Mouse (Mus musculus): Measurements from ENCODE around the gene Lin28b. TPM values are rescaled to one million over a fixed set of nuclear protein-coding genes. Genes with fewer than 3 reads are reported as not detected.

Lin28b gene
- polyA plus RNA-seq, 1 experiment, result 26.8 TPM

DNA sequence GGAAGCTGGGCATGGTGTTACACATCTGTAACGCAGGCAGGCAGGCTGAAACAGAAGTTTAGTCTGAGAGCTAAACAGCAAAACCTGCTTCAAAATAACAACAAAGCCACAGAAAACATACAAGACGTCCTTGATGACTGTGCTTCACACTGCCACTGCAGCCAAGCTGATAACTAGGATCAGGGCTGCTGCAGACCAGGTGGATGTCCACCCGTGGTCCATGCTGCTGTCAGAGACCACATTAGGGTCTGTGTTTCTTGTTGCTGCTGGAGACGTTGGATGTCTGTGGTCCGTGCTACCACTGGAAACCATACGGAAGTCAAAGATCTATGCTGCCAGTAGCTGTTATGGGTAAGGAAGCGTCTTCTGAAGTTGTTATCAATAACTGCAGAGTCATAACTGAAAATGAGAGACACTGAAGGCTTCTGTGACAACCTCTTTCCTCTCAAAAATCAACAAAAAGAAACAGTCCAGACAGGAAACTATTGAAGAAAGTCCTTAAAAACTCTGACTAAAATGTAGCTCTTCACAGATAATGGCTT, 86.4 kb downstream of the Lin28b start:
- no peaks in the 10 kb centered on the region for H3K9me3 ChIP-seq (replicated peaks; ENCODE audit: control insufficient read depth, insufficient read depth, low read length, poor library complexity, severe bottlenecking)
- H3K4me3 ChIP-seq (ENCODE audit: low read depth, low read length), result no peak overlapping the region
- no peak overlapping the region for H3K9ac ChIP-seq (ENCODE audit: low read depth, poor library complexity, severe bottlenecking)
- H3K36me3 ChIP-seq (ENCODE audit: control insufficient read depth, insufficient read depth, low read length, poor library complexity, severe bottlenecking), result no peaks in the 10 kb centered on the region
- no peaks in the 10 kb centered on the region for H3K27me3 ChIP-seq (ENCODE audit: control insufficient read depth, insufficient read depth, low read length, poor library complexity, severe bottlenecking)
- no peak overlapping the region for H3K27ac ChIP-seq (ENCODE audit: insufficient read depth, low read length)
- H3K4me1 ChIP-seq (ENCODE audit: control insufficient read depth, insufficient read depth, low read length), result no peaks in the 10 kb centered on the region
- TF ChIP-seq POLR2A (IDR thresholded peaks at IDR 0.05; ENCODE audit: insufficient read depth, low read length), result no peak
- TF ChIP-seq CTCF (IDR thresholded peaks at IDR 0.05; ENCODE audit: low read depth, low read length), result no peak
- TF ChIP-seq EP300 (IDR thresholded peaks at IDR 0.05; ENCODE audit: insufficient read depth, low read depth, low read length), result no peak

DNA sequence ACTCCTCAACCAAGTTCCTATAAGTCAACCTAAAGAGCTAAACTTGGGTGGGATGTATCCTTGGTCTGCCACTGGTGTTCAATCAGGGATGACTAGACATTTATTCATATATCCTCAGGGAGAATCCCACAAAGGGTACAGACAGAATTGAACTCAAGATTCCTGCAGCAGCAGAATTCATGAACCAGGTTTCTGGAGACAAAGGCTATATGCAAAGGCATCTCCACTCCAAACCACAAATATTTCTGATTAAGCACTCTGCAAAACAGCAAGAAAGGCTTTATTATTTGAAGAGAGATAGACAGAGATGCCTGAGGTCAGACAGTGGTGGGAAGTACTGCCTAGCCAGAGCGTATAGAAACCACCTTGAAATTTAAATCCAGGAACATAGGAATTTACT, 88.0 kb downstream of the Lin28b start:
- Histone ChIP-seq H3K9me3 (replicated peaks; ENCODE audit: control insufficient read depth, insufficient read depth, low read length, poor library complexity, severe bottlenecking) (no peaks in the 10 kb centered on the region), H3K4me1 (ENCODE audit: control insufficient read depth, insufficient read depth, low read length) (no peaks in the 10 kb centered on the region), H3K27me3 (ENCODE audit: control insufficient read depth, insufficient read depth, low read length, poor library complexity, severe bottlenecking) (no peaks in the 10 kb centered on the region), H3K36me3 (ENCODE audit: control insufficient read depth, insufficient read depth, low read length, poor library complexity, severe bottlenecking) (no peaks in the 10 kb centered on the region), H3K9ac (ENCODE audit: low read depth, poor library complexity, severe bottlenecking) (no peak overlapping the region), H3K4me3 (ENCODE audit: low read depth, low read length) (no peak overlapping the region), H3K27ac (ENCODE audit: insufficient read depth, low read length) (no peak overlapping the region)
- TF ChIP-seq EP300 (IDR thresholded peaks at IDR 0.05; ENCODE audit: insufficient read depth, low read depth, low read length) (no peak), POLR2A (IDR thresholded peaks at IDR 0.05; ENCODE audit: insufficient read depth, low read length) (no peak), CTCF (IDR thresholded peaks at IDR 0.05; ENCODE audit: low read depth, low read length) (no peak)

DNA sequence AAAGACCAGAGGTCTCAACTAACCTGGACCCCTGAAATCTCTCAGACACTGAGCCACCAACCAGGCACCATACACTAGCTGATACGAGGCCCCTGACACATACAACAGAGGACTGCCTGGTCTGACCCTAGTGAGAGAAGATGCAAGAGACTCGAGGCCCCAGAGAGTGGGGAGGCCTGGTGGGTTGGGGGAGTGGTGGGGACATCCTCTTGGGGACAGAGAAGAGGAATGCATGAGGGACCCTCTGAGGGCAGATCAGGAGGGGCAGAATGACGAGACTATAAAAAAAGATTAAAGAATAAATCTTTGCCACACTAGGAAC, 103.6 kb downstream of the Lin28b start:
- Histone ChIP-seq H3K36me3 (ENCODE audit: control insufficient read depth, insufficient read depth, low read length, poor library complexity, severe bottlenecking) (no peaks in the 10 kb centered on the region), H3K27me3 (ENCODE audit: control insufficient read depth, insufficient read depth, low read length, poor library complexity, severe bottlenecking) (no peaks in the 10 kb centered on the region), H3K4me3 (ENCODE audit: low read depth, low read length) (no peak overlapping the region), H3K9ac (ENCODE audit: low read depth, poor library complexity, severe bottlenecking) (no peak overlapping the region), H3K9me3 (replicated peaks; ENCODE audit: control insufficient read depth, insufficient read depth, low read length, poor library complexity, severe bottlenecking) (no peaks in the 10 kb centered on the region), H3K27ac (ENCODE audit: insufficient read depth, low read length) (no peak overlapping the region), H3K4me1 (ENCODE audit: control insufficient read depth, insufficient read depth, low read length) (no peaks in the 10 kb centered on the region)
- no peak for TF ChIP-seq POLR2A (IDR thresholded peaks at IDR 0.05; ENCODE audit: insufficient read depth, low read length)
- no peak for TF ChIP-seq CTCF (IDR thresholded peaks at IDR 0.05; ENCODE audit: low read depth, low read length)

DNA sequence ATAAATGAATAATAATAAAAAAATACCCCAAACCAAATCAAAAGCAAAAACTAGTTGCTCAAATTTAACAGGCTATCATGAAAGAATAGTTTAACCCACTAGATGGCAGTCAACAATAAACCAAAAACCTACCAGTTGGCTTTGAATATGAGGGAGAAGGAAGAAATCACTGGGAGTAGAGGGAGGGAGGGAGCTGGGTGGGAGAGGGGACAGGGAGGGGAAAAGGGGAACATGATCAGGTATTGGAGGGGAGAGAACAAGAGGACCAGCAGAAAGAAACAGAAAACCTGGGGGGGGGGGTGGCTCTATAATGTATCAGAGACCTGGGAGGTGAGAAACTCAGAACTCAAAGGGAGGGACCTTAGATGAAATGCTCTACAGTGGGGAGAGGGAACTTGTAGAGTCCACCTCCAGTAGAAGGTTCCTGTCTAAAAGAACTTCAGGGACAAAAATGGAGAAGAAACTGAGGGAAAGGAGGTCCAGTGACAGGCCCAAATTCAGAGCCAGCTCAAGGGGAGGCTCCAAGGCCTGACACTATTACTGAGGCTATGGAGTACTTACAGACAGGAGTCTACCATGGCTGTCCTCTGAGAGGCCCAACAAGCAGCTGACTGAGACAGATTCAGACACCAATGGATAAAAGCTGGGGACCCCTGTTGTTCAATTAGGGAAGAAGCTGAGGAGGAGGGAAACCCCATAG, 104.1 kb downstream of the Lin28b start:
- Histone ChIP-seq H3K4me1 (ENCODE audit: control insufficient read depth, insufficient read depth, low read length) (no peaks in the 10 kb centered on the region), H3K9me3 (replicated peaks; ENCODE audit: control insufficient read depth, insufficient read depth, low read length, poor library complexity, severe bottlenecking) (no peaks in the 10 kb centered on the region), H3K9ac (ENCODE audit: low read depth, poor library complexity, severe bottlenecking) (no peak overlapping the region), H3K4me3 (ENCODE audit: low read depth, low read length) (no peak overlapping the region), H3K27me3 (ENCODE audit: control insufficient read depth, insufficient read depth, low read length, poor library complexity, severe bottlenecking) (no peaks in the 10 kb centered on the region), H3K27ac (ENCODE audit: insufficient read depth, low read length) (no peak overlapping the region), H3K36me3 (ENCODE audit: control insufficient read depth, insufficient read depth, low read length, poor library complexity, severe bottlenecking) (no peaks in the 10 kb centered on the region)
- TF ChIP-seq EP300 (IDR thresholded peaks at IDR 0.05; ENCODE audit: insufficient read depth, low read depth, low read length), result no peak
- no peak for TF ChIP-seq CTCF (IDR thresholded peaks at IDR 0.05; ENCODE audit: low read depth, low read length)
- TF ChIP-seq POLR2A (IDR thresholded peaks at IDR 0.05; ENCODE audit: insufficient read depth, low read length), result no peak

DNA sequence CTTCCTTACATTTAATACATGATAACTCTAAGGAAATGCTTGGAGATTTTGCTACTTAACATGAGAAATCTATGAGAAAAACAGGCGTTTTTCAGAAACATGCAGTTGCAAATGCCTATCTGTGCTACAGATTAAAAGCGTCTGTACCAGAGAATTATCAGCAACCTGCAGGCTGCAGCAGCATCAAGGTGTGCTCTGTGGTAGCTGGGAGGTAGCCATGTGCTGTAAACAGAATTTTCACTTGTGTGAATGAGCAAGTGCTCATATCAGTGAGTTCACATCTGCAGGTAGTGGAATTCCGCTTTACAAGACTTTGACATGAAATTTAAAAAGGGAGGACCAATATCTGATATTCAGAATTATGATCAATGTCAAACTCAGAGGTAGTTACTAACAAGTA, 107.9 kb downstream of the Lin28b start:
- no peak for TF ChIP-seq CTCF (IDR thresholded peaks at IDR 0.05; ENCODE audit: low read depth, low read length)
- no peak for TF ChIP-seq EP300 (IDR thresholded peaks at IDR 0.05; ENCODE audit: insufficient read depth, low read depth, low read length)
- TF ChIP-seq POLR2A (IDR thresholded peaks at IDR 0.05; ENCODE audit: insufficient read depth, low read length), result no peak
- Histone ChIP-seq H3K36me3 (ENCODE audit: control insufficient read depth, insufficient read depth, low read length, poor library complexity, severe bottlenecking) (no peaks in the 10 kb centered on the region), H3K9ac (ENCODE audit: low read depth, poor library complexity, severe bottlenecking) (no peak overlapping the region), H3K27ac (ENCODE audit: insufficient read depth, low read length) (no peak overlapping the region), H3K4me1 (ENCODE audit: control insufficient read depth, insufficient read depth, low read length) (no peaks in the 10 kb centered on the region), H3K27me3 (ENCODE audit: control insufficient read depth, insufficient read depth, low read length, poor library complexity, severe bottlenecking) (no peaks in the 10 kb centered on the region), H3K4me3 (ENCODE audit: low read depth, low read length) (no peak overlapping the region), H3K9me3 (replicated peaks; ENCODE audit: control insufficient read depth, insufficient read depth, low read length, poor library complexity, severe bottlenecking) (no peaks in the 10 kb centered on the region)

DNA sequence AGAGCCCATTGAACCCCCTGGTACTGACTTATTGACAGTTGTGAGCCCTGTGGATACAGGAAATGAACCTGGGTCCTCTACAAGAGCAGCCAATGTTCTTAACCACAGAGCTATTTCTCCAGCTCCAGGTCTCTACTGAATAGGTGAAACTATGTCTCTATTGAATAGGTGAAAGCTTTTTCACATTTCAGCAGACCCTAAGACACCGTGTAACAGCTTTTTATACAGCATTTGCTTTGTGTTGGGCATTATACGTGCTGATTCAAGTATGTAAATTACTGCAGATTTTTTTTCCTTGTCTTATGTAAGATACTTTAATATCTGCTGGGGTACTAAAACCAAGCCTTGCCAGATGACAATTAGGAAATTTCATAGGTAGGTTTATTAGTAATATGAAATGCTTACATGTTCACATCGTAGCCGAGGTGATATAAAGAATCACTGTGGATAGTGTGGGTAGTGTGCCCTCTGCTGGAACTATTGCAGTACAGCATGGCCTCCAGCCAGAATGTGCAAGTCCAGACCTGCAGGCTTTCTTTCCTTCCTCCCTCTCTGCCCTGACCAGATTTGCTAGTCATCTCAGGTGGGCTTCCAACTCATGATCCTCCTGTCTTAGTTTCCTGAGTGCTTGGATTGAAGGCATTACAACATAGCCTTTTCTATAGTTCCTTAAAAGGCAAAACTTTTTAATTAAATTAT, 113.1 kb downstream of the Lin28b start:
- no peak overlapping the region for H3K9ac ChIP-seq (ENCODE audit: low read depth, poor library complexity, severe bottlenecking)
- no peaks in the 10 kb centered on the region for H3K9me3 ChIP-seq (replicated peaks; ENCODE audit: control insufficient read depth, insufficient read depth, low read length, poor library complexity, severe bottlenecking)
- H3K36me3 ChIP-seq (ENCODE audit: control insufficient read depth, insufficient read depth, low read length, poor library complexity, severe bottlenecking), result no peaks in the 10 kb centered on the region
- no peak overlapping the region for H3K4me3 ChIP-seq (ENCODE audit: low read depth, low read length)
- TF ChIP-seq CTCF (IDR thresholded peaks at IDR 0.05; ENCODE audit: low read depth, low read length) (peak; percentile 73), POLR2A (IDR thresholded peaks at IDR 0.05; ENCODE audit: insufficient read depth, low read length) (no peak)
- H3K27me3 ChIP-seq (ENCODE audit: control insufficient read depth, insufficient read depth, low read length, poor library complexity, severe bottlenecking), result no peaks in the 10 kb centered on the region
- H3K27ac ChIP-seq (ENCODE audit: insufficient read depth, low read length), result no peak overlapping the region
- H3K4me1 ChIP-seq (ENCODE audit: control insufficient read depth, insufficient read depth, low read length), result no peaks in the 10 kb centered on the region

Measured in ES-Bruce4 (cell line).